Mouse (Mus musculus) hindbrain, embryonic 11.5 days (tissue): ENCODE measurements around the gene Ndufv3. TPM values are rescaled to one million over a fixed set of nuclear protein-coding genes. Genes with fewer than 3 reads are reported as not detected.

Experiments
- ATAC-seq: fragments of 200-750 bp; cut with Nextera tagmentation; 2 replicates; pipeline ENCODE4 v1.8.0; 2017; ENCODE audit warnings: mild to moderate bottlenecking, moderate TSS enrichment, moderate library complexity; ENCODE audit not compliant: low FRiP score
- DNase-seq: peaks from one replicate; pipeline ENCODE4 v3.0.0-alpha.2; 2015; ENCODE audit warnings: low spot score
- H3K27ac ChIP-seq: fragments of 300-500 bp; sonication (generic); 2 replicates; pipeline ENCODE4 v1.5.1; 2014; ENCODE audit warnings: mild to moderate bottlenecking, low read depth, low read length
- H3K27me3 ChIP-seq: fragments of 300-500 bp; sonication (generic); 2 replicates; pipeline ENCODE4 v1.6.1; 2014; ENCODE audit warnings: mild to moderate bottlenecking, low read length, moderate library complexity, mixed read lengths; ENCODE audit not compliant: control insufficient read depth, insufficient read depth
- H3K36me3 ChIP-seq: fragments of 300-500 bp; sonication (generic); 2 replicates; pipeline ENCODE4 v1.6.1; 2014; ENCODE audit warnings: mild to moderate bottlenecking, low read length, moderate library complexity, mixed read lengths; ENCODE audit not compliant: control insufficient read depth, insufficient read depth
- H3K4me1 ChIP-seq: fragments of 300-500 bp; sonication (generic); replicated peaks from 2 replicates; pipeline ENCODE4 v1.6.1; 2014; ENCODE audit warnings: low read length, mixed read lengths; ENCODE audit not compliant: control insufficient read depth, insufficient read depth
- H3K4me2 ChIP-seq: fragments of 300-500 bp; sonication (generic); replicated peaks from 2 replicates; pipeline ENCODE4 v1.6.1; 2014; ENCODE audit warnings: mild to moderate bottlenecking, low read depth, low read length
- H3K4me3 ChIP-seq: fragments of 300-500 bp; sonication (generic); 2 replicates; pipeline ENCODE4 v1.5.1; 2014; ENCODE audit warnings: low read depth, low read length
- H3K9ac ChIP-seq: fragments of 300-500 bp; sonication (generic); 2 replicates; pipeline ENCODE4 v1.6.1; 2014; ENCODE audit warnings: low read depth, low read length
- H3K9me3 ChIP-seq: fragments of 300-500 bp; sonication (generic); 2 replicates; pipeline ENCODE4 v1.6.1; 2016; ENCODE audit warnings: low read length; ENCODE audit not compliant: control insufficient read depth
- WGBS: fragments of 180-500 bp; shearing (Covaris S2); extraction: QIAGEN DNeasy Blood & Tissue Kit; methylation state at CpG from one replicate; pipeline ENCODE4 v1.1.7; 2014; 5-methylcytosine and 5-hydroxymethylcytosine counted together
- polyA plus RNA-seq: library from polyadenylated mRNA; unstranded; fragments of >200 nt; fragmentation: Nextera tagmentation; extraction: Ambion mirVana; gene quantifications from 2 replicates; pipeline ENCODE4 v1.2.1, GENCODE M21; 2014

The Ndufv3 gene
- polyA plus RNA-seq, 1 experiment from 2014 or later = 253 TPM

GRCm38 (mm10) chr17:31557124-31557880 lies 37.4 kb downstream of the Ndufv3 start:
- Histone ChIP-seq H3K9me3 (no peaks in the 10 kb centered on the region), H3K4me1 (no peaks in the 10 kb centered on the region), H3K4me2 (no peak overlapping the region; the same call in 1 of the 2 replicates), H3K36me3 (no peaks in the 10 kb centered on the region), H3K9ac (no peak overlapping the region), H3K27ac (0 out of 2 replicates have a peak overlapping the region, but pooled peaks have one; percentile 24), H3K27me3 (no peaks in the 10 kb centered on the region), H3K4me3 (no peak overlapping the region)
- 65% methylated on average over 11 of the region's 11 CpGs for WGBS
- peak; percentile 51 for DNase-seq
- 0 out of 2 replicates have a peak, but pooled peaks have one; percentile 17 for ATAC-seq

GRCm38 (mm10) chr17:31557947-31558542 lies 38.1 kb downstream of the Ndufv3 start:
- DNase-seq = no peak
- no peaks in the 10 kb centered on the region for H3K36me3 ChIP-seq
- no peaks in the 10 kb centered on the region for H3K9me3 ChIP-seq
- H3K27ac ChIP-seq = no peak overlapping the region
- no peak overlapping the region for H3K9ac ChIP-seq
- no peaks in the 10 kb centered on the region for H3K4me1 ChIP-seq
- H3K4me3 ChIP-seq = no peak overlapping the region
- 76% methylated on average over 10 of the region's 10 CpGs for WGBS
- ATAC-seq = no peak
- no peaks in the 10 kb centered on the region for H3K27me3 ChIP-seq
- no peak overlapping the region for H3K4me2 ChIP-seq

- ATAC-seq (no peak), DNase-seq (no peak)
- H3K4me2 ChIP-seq = no peak overlapping the region
- H3K27ac ChIP-seq = no peak overlapping the region
- no peaks in the 10 kb centered on the region for H3K27me3 ChIP-seq
- H3K9ac ChIP-seq = no peak overlapping the region
- no peaks in the 10 kb centered on the region for H3K36me3 ChIP-seq
- 0 out of 2 replicates have a peak, but pooled peaks cover 3% of the 10 kb centered on the region for H3K4me1 ChIP-seq
- 88% methylated on average over 11 of the region's 11 CpGs for whole genome bisulfite sequencing
- H3K9me3 ChIP-seq = no peaks in the 10 kb centered on the region
- no peak overlapping the region for H3K4me3 ChIP-seq
Observed at GRCm38 (mm10) chr17:31559021-31559789, 39.3 kb downstream of the Ndufv3 start.

GRCm38 (mm10) chr17:31563632-31564014 lies 43.7 kb downstream of the Ndufv3 start:
- DNase-seq = peak; percentile 66
- WGBS = 25% methylated on average over 12 of the region's 12 CpGs
- H3K27ac ChIP-seq = peak overlapping the region; percentile 81

GRCm38 (mm10) chr17:31564015-31564857 lies 44.3 kb downstream of the Ndufv3 start, which contains the start of gene Pknox1:
Gene Pknox1, plus strand, starts transcription at chr17:31564734.
- H3K4me1 ChIP-seq = peaks cover 5% of the 10 kb centered on the region
- H3K27me3 ChIP-seq = no peaks in the 10 kb centered on the region
- no peaks in the 10 kb centered on the region for H3K9me3 ChIP-seq
- H3K4me3 ChIP-seq = peak within 1 kb of the TSS; percentile 83
- H3K4me2 ChIP-seq = peak within 1 kb of the TSS; percentile 73
- ATAC-seq (peak; percentile 94), DNase-seq (peak; percentile 100)
- 0% methylated on average over 49 of the region's 72 CpGs for WGBS
- no peaks in the 10 kb centered on the region for H3K36me3 ChIP-seq
- peak within 1 kb of the TSS; percentile 88 for H3K9ac ChIP-seq
- H3K27ac ChIP-seq = peak within 1 kb of the TSS; percentile 98

More at GRCm38 (mm10) chr17:31563632-31564014, 43.7 kb downstream of the Ndufv3 start:
- Histone ChIP-seq H3K36me3 (no peaks in the 10 kb centered on the region), H3K27me3 (no peaks in the 10 kb centered on the region), H3K9me3 (no peaks in the 10 kb centered on the region), H3K4me1 (peaks cover 5% of the 10 kb centered on the region), H3K4me2 (peak overlapping the region; percentile 56), H3K4me3 (peak overlapping the region; percentile 31), H3K9ac (peak overlapping the region; percentile 65)
- ATAC-seq = peak; percentile 7; the same call in 1 of the 2 replicates

- 0% methylated on average over 5 of the region's 44 CpGs for WGBS
- DNase-seq (no peak), ATAC-seq (no peak)
- Histone ChIP-seq H3K36me3 (no peaks in the 10 kb centered on the region), H3K9me3 (no peaks in the 10 kb centered on the region), H3K27me3 (no peaks in the 10 kb centered on the region), H3K4me3 (peak overlapping the region; percentile 83), H3K4me1 (peaks cover 5% of the 10 kb centered on the region), H3K27ac (peak overlapping the region; percentile 98), H3K9ac (peak overlapping the region; percentile 88), H3K4me2 (peak overlapping the region; percentile 73)
Observed at GRCm38 (mm10) chr17:31564858-31565140, 44.9 kb downstream of the Ndufv3 start.

GRCm38 (mm10) chr17:31565141-31566056 lies 45.5 kb downstream of the Ndufv3 start:
- H3K27ac ChIP-seq = peak overlapping the region; percentile 98
- ATAC-seq (peak; percentile 58), DNase-seq (peak; percentile 77)
- peak overlapping the region; percentile 83 for H3K4me3 ChIP-seq
- WGBS = under 1% methylated on average over 61 of the region's 88 CpGs
- no peaks in the 10 kb centered on the region for H3K36me3 ChIP-seq
- no peaks in the 10 kb centered on the region for H3K27me3 ChIP-seq
- H3K9ac ChIP-seq = peak overlapping the region; percentile 88
- H3K4me2 ChIP-seq = peak overlapping the region; percentile 73
- no peaks in the 10 kb centered on the region for H3K9me3 ChIP-seq
- H3K4me1 ChIP-seq = peaks cover 5% of the 10 kb centered on the region
